Mouse (Mus musculus) ovary, postnatal 36 days (tissue): ENCODE results near the gene Numbl.

Experiments used
- DNase-seq: peaks from one replicate; pipeline ENCODE4 v3.0.0; 2022; ENCODE audit warnings: low spot score, mixed read lengths

The Numbl gene

DNA sequence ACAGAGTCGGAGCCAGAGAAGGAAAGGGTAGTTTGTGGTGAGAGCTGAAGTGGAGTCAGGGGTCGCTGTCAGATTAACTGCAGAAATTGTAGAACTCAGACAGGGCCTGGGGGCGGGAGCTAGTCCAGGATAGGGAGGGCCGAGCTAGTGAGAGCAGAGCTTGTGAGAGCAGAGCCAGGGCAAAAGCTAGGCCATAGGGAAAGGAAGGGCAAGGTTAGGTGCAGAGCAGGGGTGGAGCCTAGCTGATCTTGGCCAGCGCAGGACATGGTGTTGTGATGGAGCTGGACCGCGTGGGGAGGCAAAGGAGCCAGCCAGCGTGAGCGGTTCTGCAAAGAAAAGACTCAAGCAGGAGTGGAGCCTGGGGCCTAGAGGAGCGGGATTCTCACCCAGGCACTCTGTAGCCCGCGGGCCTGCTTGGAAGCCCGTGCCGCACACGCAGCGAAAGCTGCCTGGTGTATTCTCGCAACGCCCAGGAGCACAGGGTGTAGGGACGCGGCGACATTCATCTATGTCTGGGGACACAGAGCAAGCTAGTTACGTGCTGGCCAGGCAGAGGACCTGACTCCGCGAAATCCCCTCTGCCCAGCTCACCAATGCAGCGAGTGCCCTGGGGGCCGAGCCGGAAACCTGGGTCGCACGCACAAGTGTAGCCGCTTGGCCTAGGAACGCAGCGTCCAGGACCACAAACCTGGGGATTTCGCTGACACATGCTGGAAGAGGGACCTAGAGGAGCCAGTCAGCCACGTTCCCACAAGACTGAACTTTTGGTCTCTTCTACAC, 68.1 kb downstream of the Numbl start:
- no peak for DNase-seq

DNA sequence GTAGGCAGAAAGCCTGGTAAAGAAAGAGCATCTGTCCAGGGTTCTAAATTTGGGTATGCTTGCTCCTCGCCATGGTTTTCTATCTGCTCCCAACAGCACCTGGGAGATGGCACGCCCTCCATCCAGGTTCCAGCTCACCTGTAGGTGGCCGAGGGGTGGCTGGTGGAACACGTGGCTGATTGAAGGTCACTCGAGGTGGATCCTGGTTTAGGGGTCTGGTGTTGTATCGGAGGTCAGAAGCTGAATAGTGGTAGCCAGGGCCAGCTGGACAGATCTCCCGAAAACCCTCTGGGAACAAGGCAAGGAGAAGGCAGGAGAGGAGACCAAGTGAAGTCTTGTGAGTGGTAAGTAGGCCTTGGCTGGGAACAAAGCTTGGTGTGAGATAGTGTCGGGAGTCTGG, 69.3 kb downstream of the Numbl start:
- DNase-seq: no peak

DNA sequence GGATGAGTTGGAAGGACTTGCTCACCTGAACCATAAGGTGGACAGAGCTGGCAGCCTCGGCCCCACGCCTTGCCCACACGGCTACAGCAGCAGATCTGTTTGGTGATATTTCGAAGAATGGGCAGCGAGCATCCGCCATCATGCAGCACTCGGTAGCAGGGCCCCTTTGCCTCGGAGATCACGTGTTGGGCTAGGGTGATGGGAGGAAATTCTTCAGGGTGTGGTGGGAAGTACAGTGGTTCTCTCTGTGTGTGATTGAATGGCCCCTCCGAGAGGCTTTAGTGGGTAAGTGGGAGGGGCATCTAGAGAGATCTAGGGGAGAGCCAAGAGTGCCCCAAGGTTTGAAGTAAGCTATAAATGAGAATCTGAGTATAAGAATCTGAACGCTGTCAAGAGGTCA, 69.9 kb downstream of the Numbl start:
- no peak for DNase-seq

DNA sequence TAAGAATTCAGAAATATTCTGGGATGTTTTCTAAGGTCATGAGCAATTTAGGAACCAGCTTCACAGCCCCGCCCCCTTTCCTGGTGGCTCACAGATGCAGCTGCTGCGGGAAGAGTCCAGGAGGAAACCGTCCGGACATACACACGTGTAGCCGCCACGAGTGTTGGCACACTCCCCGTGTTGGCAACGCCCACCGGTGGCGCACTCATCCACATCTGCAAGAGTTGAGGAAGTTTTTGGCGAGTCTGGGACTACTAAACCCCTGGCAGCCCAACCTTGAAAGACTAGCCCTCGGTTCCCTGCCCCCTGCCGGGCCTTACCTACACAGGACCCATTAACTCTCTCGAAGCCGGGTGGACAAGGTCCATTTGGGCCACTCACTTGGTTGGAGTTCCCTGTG, 70.4 kb downstream of the Numbl start:
- DNase-seq: no peak

DNA sequence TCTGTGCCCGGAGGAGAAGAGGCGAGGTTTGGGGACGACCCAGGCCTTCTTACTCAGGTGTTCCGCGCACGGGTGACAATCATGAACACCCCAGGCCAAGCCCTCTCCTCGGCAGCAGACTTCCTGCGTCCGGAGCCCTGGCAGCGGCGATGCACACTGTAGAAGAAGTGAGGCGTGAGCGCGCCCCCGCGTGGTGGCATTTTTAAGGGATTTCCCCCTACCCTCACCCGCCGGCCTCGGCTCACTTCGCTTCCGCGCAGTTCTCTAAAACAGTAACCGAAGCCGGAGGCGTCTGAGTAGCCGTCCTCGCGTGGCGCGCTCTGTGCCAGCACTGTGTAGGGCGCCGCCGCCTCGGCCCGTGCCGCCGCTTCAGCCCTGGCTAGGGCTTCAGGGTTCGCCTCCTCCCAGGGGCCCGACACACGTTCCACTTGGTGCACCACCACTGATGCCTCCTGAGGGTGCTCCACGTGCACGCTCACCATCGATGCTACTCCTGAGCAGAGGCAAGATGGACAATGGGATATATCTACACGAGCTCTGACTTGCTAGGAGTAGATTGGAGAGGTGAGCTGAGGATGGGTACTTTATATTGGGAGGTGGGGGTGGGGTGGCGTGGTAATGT, 71.2 kb downstream of the Numbl start:
- peak; percentile 83 for DNase-seq

DNA sequence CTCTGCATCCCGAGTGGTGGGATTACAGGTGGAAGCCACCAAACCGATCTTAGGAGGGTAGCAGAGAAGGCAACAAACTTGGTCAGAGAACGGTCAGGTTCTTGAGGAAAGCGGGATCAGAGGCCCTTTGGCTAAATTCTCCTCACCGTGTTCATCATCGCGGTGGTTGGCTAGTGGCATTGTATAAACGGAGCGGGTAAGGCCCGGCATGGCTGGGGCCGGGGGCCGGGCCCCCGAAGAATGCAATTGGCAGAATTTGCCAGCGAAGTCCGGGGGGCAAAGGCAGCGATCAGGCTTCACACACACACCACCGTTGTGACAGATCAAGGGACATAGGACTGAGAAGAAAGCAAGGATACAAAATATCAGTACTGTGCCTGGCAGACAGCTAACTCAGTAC, 71.7 kb downstream of the Numbl start:
- DNase-seq: no peak

DNA sequence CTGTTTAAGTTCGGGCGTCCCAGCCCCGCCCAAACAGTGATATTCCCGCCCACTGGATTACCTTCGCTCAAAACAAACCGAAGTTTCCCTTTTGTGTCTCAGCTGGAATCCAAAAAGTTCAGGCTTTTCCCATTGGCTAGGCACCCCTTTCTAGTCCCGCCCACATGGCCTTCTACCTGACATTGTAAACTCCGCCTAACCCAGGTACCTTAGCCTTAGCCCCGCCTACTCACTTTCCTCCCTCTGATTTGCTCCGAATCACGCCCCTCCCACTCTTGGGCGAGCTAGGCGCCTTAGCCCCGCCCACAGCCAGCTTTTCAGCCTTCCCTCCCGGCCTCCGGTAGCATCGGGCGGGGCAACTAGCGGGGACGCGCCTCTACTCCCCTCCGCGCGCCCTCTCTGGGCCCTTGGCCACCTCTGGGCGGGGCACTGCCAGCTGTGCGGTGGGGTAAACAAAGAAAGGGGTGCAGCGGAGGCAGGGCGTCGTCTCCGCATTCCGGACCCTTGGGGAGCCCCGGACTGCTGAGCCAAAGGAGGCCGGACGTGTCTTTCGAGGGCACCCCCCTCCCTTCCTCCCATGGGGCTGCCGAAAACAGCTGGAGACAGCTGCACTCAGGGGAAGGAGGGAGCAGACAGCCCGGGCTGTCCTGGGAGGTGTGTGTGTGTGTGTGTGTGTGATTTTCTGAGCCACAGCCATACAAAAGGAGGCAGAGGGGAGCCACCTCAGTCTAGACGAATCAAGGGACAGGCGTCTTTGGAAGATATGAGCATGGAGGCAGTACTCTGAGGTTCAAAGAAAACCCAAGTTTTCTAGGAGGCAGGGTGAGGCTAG, 72.7 kb downstream of the Numbl start:
- DNase-seq: peak; percentile 90

DNA sequence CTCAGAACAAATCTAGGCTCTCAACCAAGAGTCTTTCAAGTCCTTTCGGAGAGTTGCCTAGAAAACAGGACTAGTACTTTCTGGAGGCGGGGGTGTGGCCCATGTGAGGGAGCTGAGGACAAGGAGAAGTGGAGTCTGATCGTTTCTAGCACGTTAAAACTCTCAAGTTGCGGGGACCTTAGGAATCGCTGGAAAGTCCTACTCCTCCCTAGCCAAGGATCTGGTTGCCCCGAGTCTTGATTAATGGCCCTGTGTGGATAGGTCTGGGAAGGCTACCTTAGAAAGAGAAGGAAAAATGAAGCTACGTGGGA, 73.3 kb downstream of the Numbl start:
- no peak for DNase-seq
